Mouse (Mus musculus): ENCODE results near the gene Srcin1.

The Srcin1 gene

DNA sequence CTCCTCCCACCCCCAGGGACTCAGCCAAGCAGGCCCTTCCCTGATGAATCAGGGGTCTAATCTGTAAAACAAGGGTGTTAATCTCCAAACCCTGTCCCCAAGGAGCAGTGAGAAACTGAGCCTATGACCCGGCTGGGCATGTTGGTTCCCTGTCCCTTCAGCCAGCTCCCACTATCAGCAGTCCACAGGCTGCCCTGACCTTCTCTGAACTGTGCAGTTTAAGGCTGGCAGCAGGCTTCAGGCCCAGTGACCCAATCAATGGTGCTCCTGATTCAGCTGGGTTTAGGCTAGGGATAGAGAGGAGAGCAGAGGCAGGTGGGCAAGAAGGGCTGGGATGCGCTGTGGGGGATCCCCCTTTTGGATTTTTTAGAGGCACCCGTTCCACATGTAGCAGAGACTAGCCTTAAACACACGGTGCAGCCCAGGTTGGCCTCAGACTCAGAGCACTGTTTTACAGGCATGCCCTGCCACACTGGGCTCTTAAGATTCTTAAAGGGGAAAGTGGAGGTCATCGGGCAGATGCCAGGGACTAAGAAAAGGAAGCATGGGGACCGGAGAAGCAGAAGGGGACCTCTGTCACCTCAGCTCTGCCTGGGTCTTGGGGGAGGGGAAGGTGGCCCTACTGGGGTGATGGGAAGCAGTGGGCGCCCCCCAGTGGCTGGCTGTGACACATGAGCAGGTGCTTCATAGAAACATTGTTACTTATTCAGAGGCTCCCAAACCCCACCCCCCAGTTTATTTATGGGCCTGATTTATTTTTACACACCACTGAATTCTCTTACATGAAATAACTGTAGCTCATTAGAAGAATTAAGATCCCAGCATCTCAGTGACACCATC lies 19.2 kb downstream of the Srcin1 start:
- DNase-seq (ENCODE audit: extremely low spot score, low spot score): no peak

DNA sequence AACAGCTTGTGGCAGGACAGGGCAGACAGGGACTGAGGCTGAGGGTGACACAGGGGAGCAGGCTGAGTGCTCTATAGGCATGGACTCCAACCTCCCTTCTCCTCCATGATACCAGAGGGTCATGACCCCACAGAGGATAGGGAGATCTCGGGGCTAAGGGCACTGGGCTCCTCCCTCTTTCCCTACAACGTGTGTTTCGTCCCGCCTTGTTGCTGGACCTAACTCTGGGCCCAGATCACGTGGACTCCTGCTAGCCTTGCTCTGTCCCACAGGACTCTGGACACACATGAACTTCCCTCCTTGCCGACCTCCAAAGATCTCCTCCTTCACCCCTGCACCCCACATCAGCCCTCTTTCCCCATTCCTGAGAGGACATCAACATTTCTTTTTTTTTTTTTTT lies 20.8 kb downstream of the Srcin1 start:
- no peak for DNase-seq (ENCODE audit: extremely low spot score, low spot score)

DNA sequence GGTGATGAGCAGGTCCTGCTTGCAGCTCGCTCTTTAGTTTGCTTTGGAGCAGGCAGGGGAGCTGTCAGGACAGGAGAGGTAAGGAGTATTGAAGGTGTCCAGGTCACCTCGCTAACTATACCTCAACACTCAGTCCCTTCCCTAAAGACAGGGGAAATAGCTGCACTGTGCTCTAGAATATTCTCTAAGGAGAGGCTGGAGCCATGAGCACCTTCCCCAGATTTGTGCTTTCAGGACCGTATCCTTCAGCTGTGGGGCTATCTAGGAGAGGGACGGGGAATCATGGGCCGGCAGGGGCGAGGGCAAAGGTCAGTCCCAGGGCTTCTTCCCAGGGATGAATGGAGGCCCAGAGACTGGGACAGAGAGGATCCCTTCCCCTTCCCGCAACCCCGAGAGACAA lies 23.8 kb downstream of the Srcin1 start:
- DNase-seq (ENCODE audit: extremely low spot score, low spot score): no peak

DNA sequence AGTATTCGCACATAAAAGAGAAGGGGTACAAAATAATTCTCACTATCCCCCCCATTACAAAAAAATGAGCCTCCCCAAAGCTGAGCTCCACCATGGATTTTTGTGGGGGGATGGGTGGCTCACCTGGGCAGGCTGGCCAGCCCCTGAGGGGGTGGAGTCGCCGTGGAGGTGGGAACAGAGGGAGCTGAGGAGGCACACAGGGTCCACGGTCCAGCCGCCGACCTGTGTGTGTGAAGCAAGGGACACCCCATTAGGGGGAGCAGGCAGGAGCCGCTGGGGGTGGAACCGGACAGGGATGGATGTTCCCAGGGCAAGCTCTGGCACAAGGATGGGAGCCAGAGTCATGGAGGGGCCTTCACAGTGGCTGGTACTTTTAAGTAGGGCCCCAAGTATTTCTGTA lies 27.2 kb downstream of the Srcin1 start:
- no peak for DNase-seq (ENCODE audit: extremely low spot score, low spot score)

DNA sequence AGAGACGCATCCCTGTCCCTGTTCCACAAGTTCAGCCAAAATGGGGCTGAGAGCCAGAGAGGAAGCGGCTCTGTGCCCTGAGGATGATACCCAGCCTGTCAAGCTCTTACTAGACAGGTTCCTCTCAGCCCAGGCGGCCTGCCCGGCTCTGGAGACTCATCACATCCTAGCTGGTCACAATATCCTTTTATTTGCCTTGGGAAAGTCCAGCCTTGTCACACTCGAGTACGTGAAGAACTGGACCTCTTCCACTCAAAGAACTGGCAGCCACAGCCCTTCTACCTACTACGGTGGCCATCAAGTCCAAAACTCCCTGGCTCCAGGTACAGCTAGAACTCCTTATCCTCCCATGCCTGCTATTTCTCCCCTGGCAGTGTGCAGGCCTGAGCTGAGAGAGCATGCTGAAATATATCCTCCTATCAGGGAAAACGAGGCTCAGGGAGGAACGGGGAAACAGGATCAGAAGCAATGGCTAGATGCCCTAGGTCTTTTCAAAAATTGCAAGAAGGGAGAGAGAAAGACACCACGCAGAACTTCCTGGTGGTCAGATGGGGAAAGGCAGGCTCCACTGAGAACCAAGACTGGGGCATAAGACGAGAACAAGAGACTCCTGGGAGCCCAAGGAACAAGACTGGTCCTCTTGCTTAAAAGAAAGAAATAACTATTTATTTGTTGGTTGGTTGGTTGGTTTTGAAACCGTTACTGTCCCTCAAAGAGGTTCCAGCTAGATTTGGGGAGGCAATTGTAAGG lies 27.9 kb downstream of the Srcin1 start:
- no peak for DNase-seq (ENCODE audit: extremely low spot score, low spot score)

DNA sequence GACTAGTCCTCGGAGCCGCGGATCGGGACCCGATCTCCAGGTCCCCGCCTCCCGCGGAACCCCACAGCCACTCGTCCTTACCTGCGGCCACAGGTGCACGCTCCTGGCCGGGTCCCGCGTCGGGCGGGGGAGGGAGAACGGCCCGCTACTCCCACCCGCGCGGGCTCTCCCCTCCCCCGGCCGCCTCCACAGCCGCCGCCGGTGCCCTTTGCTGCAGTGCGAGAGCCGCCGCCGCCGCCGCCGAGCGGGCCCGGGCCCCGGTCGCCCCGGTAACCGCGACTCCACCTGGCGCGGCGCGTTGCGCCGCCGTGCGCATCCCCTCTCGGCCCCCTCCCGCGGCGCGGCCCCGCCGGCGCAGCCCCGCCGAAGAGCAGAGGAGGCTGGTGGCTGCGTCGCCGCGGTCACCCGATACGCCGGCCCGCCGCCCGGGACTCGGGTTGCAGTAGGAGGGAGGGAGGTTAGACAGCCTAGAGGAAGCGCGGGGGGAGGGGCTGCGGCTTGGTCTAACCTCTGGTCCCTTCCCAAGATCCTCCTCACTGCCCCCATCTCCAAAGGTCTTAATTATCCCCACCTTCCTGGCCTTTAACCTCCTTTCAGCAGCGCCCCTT lies 29.1 kb downstream of the Srcin1 start:
- DNase-seq (ENCODE audit: extremely low spot score, low spot score): peak; percentile 66

DNA sequence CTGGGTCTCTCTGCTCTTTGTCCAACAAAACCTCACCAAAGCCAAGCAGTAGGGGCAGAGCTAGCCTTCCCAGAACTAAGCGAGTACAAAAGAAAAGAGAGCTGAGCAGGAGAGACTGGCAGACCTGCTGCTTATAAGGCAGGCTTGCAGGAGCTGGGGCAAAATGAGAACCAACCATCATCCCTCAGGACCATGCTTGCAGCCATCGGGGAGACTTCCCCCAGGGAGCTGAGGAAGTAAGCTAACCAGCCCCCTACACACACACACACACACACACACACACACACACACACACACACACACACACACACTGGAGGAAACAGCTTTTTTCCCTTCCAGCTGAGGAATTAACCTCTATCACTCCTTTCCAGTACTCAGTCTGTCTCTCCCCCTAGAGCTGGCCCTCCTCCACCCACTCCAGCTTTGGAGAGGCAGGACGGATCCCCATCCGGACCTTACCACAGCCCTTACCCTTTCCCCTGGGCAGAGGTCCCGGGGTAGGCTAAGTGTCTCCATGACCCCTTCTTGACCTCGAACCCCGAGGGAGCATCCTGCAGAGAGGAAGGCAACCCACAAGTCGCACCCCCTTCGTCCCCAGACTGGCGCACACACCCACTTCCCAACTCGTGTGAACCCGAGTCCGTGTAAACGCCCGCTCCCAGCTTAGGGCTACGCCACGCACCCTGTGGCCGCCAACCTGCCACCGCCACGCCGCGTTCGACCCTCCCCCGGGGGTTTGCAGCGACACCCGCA lies 30.0 kb downstream of the Srcin1 start:
- no peak for DNase-seq (ENCODE audit: extremely low spot score, low spot score)

DNA sequence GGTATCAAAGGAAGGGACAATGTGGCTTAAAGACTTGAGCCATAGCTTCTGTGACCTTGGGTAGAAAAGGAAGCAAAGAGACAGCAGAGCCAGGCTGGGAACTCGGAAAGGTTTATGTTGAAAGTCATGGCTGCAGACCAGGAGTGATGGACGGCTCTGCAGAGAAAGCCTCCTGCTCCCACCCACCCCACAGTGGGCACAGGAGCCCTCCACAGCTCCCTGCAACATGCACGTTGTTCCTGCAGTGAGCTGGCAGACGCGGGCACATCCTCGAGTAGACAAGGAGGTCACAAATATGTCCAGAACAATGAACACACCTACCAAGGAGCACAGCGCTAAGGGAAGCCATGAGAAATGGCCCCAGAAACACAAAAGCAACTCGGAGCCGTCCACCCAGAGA lies 32.1 kb downstream of the Srcin1 start:
- DNase-seq (ENCODE audit: extremely low spot score, low spot score): no peak

DNA sequence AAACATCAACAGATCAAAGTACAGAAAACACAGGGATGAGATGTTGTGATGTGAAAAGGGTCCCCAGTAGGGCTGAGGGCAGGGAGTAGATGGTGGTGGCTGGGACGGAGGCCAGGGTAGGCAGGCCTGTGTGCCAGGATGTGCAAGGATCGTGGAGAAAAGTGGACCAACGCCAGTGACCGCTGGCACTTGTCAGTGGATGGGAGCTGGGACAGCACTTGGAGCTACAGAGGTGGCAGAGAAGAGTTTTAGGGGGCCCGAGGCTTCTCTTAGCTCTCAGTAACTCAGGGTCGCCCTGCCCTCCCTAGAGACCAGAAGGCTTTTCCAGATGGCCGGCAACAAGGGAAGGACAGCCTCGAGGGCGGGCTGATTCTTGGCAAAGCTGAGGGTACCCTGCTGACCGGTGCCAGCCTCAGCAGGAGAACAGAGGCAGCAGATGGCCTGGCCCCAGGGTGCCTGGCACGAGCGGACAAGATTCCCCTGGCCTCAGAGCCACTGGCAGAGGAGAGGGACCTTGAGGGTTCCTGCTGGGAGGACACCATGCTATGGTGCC lies 32.7 kb downstream of the Srcin1 start:
- DNase-seq (ENCODE audit: extremely low spot score, low spot score): no peak

DNA sequence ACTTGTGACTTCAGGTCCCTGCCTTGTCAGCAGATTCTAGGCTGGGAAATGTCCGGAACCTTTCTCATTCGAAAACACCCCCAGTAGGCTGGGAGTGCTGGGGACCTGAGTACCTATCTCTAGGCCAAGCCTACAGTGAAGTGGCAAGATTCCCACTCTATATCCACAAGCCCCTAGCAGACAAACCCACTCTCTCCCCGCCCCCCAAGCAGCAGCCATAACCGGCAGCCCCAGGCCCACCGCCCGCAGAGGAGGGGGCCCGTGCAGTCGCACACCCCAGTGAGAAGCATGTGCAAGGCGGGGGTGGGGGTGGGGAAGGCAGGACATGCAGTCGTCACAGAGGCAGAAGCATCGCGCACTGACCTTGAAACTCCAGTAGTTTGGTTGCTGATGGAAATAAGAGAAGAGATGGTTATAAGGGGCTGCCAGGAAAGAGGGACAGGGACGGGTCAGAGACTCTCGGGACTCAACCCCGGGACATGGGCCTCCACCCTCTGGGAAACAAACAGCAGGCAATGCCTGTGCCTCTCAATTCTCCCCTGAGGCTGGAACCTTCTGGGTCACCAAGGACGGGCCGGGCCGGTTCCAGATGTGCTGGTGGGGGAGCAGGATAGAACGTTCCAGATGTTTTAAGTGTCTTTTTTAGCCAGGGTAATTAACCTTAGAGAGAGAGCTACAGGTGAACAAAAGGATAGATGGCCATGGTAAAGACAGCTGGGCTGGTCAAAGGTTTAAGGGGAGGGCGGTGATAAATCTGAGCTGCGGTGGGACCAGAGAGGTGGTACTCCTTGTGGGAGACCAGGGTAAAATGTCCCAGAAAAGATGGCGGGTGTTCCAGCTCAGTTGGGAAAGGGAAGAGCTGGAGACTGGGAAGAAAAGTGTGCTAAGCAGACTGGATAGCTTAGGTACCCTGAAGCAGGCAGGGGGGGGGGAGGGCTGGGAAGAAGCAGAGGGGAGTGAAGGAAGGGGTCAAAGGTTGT lies 33.5 kb downstream of the Srcin1 start:
- DNase-seq (ENCODE audit: extremely low spot score, low spot score): no peak

DNA sequence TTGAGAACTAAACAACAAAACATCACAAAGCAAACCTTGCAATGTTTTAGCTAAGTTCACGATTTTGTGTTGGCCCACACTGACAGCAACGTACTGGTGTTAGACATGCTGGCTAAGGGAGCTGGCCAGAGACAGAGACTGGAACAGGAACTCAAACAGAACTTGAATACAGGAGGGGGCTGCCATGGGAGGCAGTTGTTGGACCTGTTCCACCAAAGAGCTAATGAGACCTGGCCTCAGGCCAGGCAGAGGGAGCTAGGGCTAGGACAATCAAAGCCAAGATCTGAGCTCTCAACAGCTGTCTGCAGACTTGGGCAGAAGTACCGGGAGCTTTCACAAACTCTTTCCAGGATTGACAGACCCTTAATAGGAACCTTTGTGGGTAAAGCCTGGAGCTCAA lies 35.4 kb downstream of the Srcin1 start:
- DNase-seq (ENCODE audit: extremely low spot score, low spot score): no peak

DNA sequence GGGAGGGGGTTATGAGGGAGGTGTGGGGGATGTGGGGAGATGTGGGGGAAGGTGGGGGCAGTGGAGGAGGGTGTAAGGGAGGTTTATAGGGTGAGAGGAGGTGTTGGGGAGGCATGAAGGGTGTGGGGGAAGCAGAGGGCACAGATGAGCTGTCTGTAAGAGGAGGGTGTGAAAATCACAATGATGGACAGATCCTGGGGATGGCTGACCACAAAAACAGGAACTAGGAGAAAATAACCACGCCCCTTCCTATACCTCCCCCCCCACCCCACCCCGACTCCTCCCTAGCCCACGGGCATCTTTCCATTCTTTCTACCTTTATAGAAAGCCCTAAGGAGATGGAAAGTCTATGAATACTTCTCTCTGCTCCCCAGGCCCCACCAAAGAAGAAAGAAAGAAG lies 35.9 kb downstream of the Srcin1 start:
- DNase-seq (ENCODE audit: extremely low spot score, low spot score): no peak

DNA sequence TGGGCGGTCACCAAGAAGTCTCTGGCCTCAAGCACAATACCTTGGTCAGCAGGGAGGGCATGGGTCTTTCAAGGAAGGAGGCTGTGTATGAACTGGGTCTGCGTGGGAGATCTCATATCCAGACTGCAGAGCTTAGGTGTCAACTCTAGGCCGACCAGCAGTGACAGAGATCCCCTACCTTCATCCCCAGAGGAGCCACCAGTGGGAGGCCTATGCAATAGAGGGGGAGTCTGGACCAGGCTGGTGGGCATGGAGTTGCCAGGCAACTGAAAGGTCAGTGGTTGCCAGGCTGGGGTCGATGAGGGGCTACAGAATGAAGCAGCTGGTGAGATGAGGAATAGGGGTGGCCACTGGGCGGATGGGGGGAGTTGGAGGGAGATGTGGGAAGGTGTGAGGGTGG lies 36.4 kb downstream of the Srcin1 start:
- DNase-seq (ENCODE audit: extremely low spot score, low spot score): no peak

DNA sequence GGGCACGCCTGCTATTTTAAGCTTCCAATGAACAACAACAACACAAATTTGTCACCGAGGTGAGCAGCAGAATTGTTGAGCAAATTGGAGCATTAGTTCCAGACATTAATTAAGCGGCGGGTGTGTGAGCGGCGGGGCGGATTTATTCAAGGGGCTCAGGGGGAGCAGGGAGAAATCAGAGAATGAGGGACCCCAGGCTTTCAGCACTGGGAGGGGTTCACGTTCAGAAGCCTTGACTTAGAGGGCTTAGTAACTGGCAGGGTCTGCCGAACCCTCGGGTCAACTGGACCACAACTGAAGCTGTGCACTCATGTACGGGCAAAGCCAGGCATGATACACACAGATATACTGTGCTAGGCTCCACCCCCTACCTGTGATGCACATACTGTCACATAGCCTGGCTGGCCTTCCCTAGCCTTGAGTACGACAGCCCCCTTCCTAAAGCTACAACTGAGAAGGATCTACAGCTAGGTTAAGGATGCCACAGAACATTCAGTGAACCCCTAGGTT lies 38.4 kb downstream of the Srcin1 start:
- DNase-seq (ENCODE audit: extremely low spot score, low spot score): no peak

DNA sequence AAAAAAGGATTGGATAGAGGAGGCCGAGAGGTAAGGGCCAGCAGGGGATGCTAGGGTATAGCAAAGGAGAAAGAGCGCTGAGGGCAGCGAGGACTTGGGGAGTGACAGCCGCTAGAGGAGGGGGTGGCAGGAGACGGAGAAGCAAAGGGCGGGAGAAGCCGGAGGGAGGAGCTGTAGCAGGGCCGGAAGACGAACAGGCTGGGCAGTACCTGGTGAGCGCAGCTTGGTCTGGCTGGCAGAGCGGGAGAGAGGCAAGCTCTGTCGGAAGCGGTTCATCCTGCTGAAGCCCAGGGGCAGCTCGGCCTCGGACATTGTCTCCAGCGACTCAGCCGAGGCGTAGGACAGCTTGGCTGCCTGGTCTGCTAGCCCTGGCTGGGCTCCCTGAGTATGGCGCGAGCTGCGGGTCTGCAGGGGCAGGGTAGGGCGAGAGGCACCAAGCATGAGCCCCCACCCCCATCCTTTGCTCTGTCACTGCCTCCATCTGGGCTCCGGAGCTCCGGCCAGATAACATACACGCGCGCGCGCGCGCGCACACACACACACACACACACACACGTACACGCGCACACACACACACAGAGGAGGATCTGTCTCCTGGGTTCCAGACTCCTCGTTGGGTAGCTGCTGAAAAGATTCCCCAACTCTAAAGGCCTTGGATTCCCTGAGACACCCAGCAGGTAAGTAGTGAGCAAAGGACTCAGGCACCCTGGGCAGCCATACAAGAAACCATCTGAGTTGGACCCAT lies 39.0 kb downstream of the Srcin1 start:
- peak; percentile 54 for DNase-seq (ENCODE audit: extremely low spot score, low spot score)

DNA sequence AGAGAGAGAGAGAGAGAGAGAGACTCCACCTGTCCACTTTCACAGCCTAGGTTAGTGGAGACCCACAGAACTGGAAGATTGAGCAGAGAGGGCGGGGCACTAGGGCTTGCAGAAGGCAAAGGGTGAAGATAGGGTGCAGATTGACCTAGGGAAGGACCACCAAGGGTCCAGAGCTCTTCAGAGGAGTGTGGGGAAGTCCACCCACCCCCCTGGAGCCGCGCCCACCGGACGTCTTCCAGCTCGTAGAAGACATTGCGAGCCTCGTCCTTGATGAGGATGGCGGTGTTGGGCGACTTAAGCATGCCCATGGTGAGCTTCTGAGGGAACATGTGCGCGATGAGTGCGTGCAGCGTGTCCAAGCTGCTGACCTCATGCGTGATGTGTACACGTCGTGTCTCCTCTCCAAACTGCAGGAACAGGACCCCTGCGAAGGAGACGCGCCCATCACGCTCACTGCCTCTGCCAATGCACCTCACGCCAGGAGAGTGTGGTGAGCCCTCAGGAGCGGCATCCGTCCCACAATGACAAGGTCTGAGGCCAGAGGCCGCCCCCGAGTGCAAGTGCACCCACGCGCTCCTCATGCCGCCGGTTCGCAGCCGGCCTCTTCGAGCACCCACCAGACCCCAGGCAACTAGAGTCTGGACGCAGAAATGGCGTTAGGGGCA lies 39.8 kb downstream of the Srcin1 start:
- no peak for DNase-seq (ENCODE audit: extremely low spot score, low spot score)

DNA sequence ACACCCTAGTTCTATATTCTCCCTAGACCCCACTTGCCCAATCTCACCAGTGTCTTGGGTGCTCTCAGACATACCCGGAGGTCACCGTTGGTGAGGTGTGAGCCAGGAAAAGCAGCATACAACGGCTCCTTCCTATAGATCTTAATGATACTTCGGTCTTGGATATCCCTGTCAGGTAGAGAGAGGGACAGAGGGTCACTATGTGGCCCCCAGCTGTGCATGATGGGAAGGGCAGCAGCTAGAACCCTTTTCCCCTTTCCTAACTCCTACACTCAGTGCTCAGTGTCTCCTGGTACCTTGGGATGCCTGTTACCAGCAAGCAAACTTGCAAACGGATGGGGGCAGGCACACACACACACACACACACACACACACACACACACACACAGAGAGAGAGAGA lies 40.3 kb downstream of the Srcin1 start:
- DNase-seq (ENCODE audit: extremely low spot score, low spot score): no peak

DNA sequence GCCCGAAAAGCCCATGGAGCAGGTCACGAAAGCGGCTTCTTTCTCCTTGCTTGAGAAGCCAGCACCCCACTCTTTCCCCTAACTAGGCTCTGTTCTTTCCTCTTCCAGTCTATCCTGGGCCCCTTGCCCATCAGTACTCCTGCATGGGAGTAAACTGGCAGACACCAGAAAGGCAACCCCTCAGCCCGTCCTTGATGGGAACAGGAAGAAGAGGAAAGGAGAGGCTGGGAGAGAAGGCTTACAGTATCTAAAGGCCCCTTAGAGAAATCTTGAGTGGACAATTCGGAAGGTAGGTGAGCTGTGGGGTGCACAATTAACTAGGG lies 40.7 kb downstream of the Srcin1 start:
- no peak for DNase-seq (ENCODE audit: extremely low spot score, low spot score)
